Mouse (Mus musculus) embryonic facial prominence, embryonic 13.5 days (tissue): Measurements from ENCODE around the gene Omp. TPM values are rescaled to one million over a fixed set of nuclear protein-coding genes. Genes with fewer than 3 reads are reported as not detected.

Source experiments
- polyA plus RNA-seq: library from polyadenylated mRNA; unstranded; fragments of >200 nt; fragmentation: Nextera tagmentation; extraction: Ambion mirVana; gene quantifications from 2 replicates; pipeline ENCODE4 v1.2.1, GENCODE M21; 2015

Gene Omp
- polyA plus RNA-seq, 1 experiment from 2014 or later: 1.0 TPM

Other genes starting within 250 kb of the Omp start
- not detected in 2 replicates for gene Gdpd4, start 225.5 kb downstream of the Omp start, polyA plus RNA-seq
- 10.2 and 10.5 TPM in 2 replicates for gene Myo7a, start 26.0 kb downstream of the Omp start, polyA plus RNA-seq
- 5.8 and 6.0 TPM in 2 replicates for gene Capn5, start 32.8 kb upstream of the Omp start, polyA plus RNA-seq
- not detected in 2 replicates for gene B3gnt6, start 54.0 kb upstream of the Omp start, polyA plus RNA-seq
- 31.8 and 32.9 TPM in 2 replicates for gene Acer3, start 175.7 kb upstream of the Omp start, polyA plus RNA-seq
- 17.2 and 19.2 TPM in 2 replicates for gene Tsku, start 215.8 kb upstream of the Omp start, polyA plus RNA-seq